Mouse (Mus musculus): ENCODE data around the gene Nwd1.

Gene Nwd1

DNA sequence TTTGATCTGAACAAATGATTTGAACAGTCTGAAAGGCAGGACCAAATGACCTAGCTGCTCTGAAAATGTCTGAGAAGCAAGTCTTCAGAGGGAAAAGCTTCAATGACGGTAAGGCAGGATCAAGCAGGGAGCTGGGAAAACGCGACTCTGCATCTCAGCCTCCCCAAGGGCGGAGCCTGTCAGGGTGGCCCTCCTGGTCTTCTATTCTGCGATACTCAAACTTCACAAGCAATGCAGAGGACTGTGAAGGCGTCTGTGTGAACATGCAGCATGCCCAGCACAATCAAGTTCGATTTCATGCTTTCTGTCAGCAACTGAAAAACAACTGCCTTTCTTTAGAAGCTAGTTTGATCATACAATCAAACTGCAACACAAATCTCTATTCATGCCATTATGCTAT lies 120.3 kb downstream of the Nwd1 start:
- DNase-seq = no peak
